Mouse (Mus musculus) embryonic facial prominence, embryonic 14.5 days (tissue): ENCODE measurements around the gene Wrap73. TPM values are rescaled to one million over a fixed set of nuclear protein-coding genes. Genes with fewer than 3 reads are reported as not detected.

Source experiments
- ATAC-seq: fragments of 200-750 bp; cut with Nextera tagmentation; 2 replicates; pipeline ENCODE4 v1.8.0; 2017; ENCODE audit warnings: low read depth, moderate number of reproducible peaks, moderate TSS enrichment
- DNase-seq: peaks from one replicate; pipeline ENCODE4 v3.0.0-alpha.2; 2015; ENCODE audit warnings: low spot score
- H3K27ac ChIP-seq: fragments of 300-500 bp; sonication (generic); replicated peaks from 2 replicates; pipeline ENCODE4 v1.5.1; 2014; ENCODE audit warnings: low read depth, mild to moderate bottlenecking, low read length, moderate library complexity
- H3K27me3 ChIP-seq: fragments of 300-500 bp; sonication (generic); replicated peaks from 2 replicates; pipeline ENCODE4 v1.6.1; 2014; ENCODE audit warnings: low read length; ENCODE audit not compliant: control insufficient read depth, insufficient read depth
- H3K36me3 ChIP-seq: fragments of 300-500 bp; sonication (generic); 2 replicates; pipeline ENCODE4 v1.6.1; 2014; ENCODE audit warnings: low read length, mixed read lengths; ENCODE audit not compliant: control insufficient read depth, insufficient read depth
- H3K4me1 ChIP-seq: fragments of 300-500 bp; sonication (generic); 2 replicates; pipeline ENCODE4 v1.6.1; 2014; ENCODE audit warnings: antibody characterized with exemption, low read length; ENCODE audit not compliant: control insufficient read depth, insufficient read depth
- H3K4me2 ChIP-seq: fragments of 300-500 bp; sonication (generic); 2 replicates; pipeline ENCODE4 v1.6.1; 2014; ENCODE audit warnings: low read depth, mild to moderate bottlenecking, low read length, moderate library complexity, mixed read lengths
- H3K4me3 ChIP-seq: fragments of 300-500 bp; sonication (generic); 2 replicates; pipeline ENCODE4 v1.5.1; 2014; ENCODE audit warnings: low read depth, mild to moderate bottlenecking, low read length
- H3K9ac ChIP-seq: fragments of 300-500 bp; sonication (generic); 2 replicates; pipeline ENCODE4 v1.6.1; 2014; ENCODE audit warnings: low read depth, mild to moderate bottlenecking, low read length, moderate library complexity, mixed read lengths
- H3K9me3 ChIP-seq: fragments of 300-500 bp; sonication (generic); 2 replicates; pipeline ENCODE4 v1.6.1; 2016; ENCODE audit warnings: low read length; ENCODE audit not compliant: control insufficient read depth
- WGBS: fragments of 180-500 bp; shearing (Covaris S2); extraction: QIAGEN DNeasy Blood & Tissue Kit; methylation state at CpG from one replicate; pipeline ENCODE4 v1.1.7; 2014; 5-methylcytosine and 5-hydroxymethylcytosine counted together
- polyA plus RNA-seq: library from polyadenylated mRNA; unstranded; fragments of >200 nt; fragmentation: Nextera tagmentation; extraction: Ambion mirVana; gene quantifications from 2 replicates; pipeline ENCODE4 v1.2.1, GENCODE M21; 2014

Wrap73 gene
- polyA plus RNA-seq, 1 experiment from 2014 or later = 36.8 TPM

DNA sequence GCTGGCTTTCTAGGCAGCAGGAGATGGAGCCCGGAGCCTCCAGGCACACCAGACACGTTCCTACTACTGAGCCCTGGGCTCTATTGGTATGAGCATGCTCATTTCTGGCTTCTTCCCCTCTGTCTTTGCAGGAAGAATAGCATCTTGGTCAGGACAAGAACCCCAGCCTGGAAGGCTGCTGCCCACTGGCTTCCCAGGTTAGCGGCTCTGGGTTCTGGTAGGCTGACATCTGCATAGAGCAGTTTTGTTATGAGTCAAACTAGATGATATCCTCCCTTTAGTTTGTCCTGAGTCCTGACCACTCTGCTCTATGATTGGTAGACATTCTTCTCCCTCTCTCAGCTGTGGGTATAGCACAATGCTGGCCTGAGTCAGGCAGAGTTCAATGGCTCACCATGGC is 14.9 kb upstream of the Wrap73 start:
- H3K9ac ChIP-seq = no peak overlapping the region
- DNase-seq (no peak), ATAC-seq (no peak)
- no peaks in the 10 kb centered on the region for H3K9me3 ChIP-seq
- no peaks in the 10 kb centered on the region for H3K27me3 ChIP-seq
- no peaks in the 10 kb centered on the region for H3K4me1 ChIP-seq
- H3K4me2 ChIP-seq = no peak overlapping the region
- no peaks in the 10 kb centered on the region for H3K36me3 ChIP-seq
- H3K4me3 ChIP-seq = no peak overlapping the region
- 49% methylated on average over 3 of the region's 3 CpGs for WGBS
- no peak overlapping the region for H3K27ac ChIP-seq

DNA sequence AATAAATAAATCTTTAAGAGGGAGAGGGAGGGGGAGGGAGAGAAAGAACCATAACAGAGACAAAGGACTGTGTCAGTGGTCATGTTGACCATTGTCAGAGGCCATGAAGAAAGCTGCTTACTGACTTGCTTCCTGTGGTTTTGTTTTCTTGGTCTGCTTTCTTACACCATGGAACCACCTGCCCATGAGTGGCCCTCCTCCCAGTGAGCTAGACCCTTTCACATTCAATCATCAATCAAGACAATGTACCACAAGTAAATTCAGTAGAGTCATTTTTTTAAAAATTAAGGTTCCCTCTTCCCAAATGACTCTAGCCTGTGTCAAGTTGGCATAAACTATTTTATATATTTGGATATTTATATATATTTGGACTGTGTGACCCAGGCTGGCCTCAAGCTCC is 12.2 kb upstream of the Wrap73 start:
- no peaks in the 10 kb centered on the region for H3K36me3 ChIP-seq
- no peak overlapping the region for H3K27ac ChIP-seq
- no peak overlapping the region for H3K4me3 ChIP-seq
- no peaks in the 10 kb centered on the region for H3K27me3 ChIP-seq
- DNase-seq (no peak), ATAC-seq (no peak)
- no peak overlapping the region for H3K9ac ChIP-seq
- no peaks in the 10 kb centered on the region for H3K4me1 ChIP-seq
- no peaks in the 10 kb centered on the region for H3K9me3 ChIP-seq
- no peak overlapping the region for H3K4me2 ChIP-seq

DNA sequence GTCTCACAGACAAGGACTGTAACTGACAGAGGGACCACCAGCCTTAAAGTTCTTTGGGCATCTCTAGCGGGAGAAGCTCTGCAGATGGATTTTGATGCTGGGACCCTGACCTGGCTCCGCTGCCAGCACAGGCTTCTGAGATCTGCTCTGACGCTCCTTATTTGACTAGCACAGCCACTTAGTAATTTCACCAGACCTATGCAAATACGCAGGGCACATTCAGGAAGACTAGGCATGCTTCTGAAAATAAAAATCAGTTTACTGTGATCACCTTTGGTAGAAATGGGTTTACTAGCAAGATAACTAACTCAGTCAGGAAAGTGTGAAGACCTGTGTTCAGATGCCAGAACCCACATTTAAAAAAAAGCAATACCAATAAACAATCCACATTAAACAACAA is 10.3 kb upstream of the Wrap73 start:
- Histone ChIP-seq H3K36me3 (no peaks in the 10 kb centered on the region), H3K4me3 (no peak overlapping the region), H3K27me3 (0 out of 2 replicates have a peak, but pooled peaks cover 9% of the 10 kb centered on the region), H3K9ac (no peak overlapping the region), H3K4me1 (no peaks in the 10 kb centered on the region), H3K9me3 (no peaks in the 10 kb centered on the region), H3K27ac (no peak overlapping the region), H3K4me2 (no peak overlapping the region)
- ATAC-seq (no peak), DNase-seq (no peak)
- 79% methylated on average over 4 of the region's 4 CpGs for WGBS

DNA sequence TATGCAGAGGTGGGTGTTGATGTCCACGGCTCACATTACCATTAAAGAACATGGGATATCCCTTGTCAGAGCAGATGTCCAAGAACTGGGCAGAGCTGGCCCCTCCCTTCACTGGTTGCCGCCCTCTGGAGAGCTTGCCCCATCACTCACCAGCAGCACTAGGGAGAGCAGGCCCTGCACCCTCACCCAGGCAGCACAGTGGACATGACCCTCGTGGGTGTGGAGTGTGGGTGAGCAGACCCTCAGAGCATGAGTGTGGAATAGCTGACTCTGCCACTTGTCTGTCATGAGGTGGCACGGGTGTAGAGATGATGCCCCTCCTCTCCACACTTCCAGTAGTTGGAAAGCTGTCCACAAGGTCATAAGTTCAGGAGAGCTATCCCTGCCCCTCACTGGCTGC is 7.4 kb upstream of the Wrap73 start:
- DNase-seq = no peak
- H3K36me3 ChIP-seq = no peaks in the 10 kb centered on the region
- H3K4me3 ChIP-seq = no peak overlapping the region
- no peak overlapping the region for H3K4me2 ChIP-seq
- no peaks in the 10 kb centered on the region for H3K9me3 ChIP-seq
- H3K4me1 ChIP-seq = no peaks in the 10 kb centered on the region
- no peak for ATAC-seq
- 59% methylated on average over 4 of the region's 4 CpGs for WGBS
- peaks cover 36% of the 10 kb centered on the region for H3K27me3 ChIP-seq
- no peak overlapping the region for H3K9ac ChIP-seq
- no peak overlapping the region for H3K27ac ChIP-seq

DNA sequence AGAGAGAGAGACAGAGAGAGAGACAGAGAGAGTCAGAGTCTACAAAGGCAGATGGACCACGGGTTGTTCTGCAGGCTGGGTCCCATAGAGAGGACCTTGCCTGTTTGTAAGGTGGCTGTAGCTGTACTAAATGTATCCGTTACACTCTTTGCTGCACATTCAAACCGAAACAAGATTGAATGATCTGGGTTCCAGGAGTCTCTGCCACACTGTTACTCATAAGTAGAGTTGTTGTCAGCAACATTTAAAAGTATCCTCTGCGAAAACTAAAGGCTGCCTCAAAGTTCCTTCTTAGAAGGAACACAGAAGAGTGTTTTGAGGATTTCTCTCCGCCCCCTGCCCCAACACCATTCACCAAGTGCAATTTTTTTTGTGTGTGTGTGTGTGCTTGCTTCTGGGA is 5.0 kb upstream of the Wrap73 start:
- Histone ChIP-seq H3K4me2 (no peak overlapping the region), H3K4me3 (no peak overlapping the region), H3K36me3 (no peaks in the 10 kb centered on the region), H3K27ac (no peak overlapping the region), H3K9ac (no peak overlapping the region), H3K9me3 (no peaks in the 10 kb centered on the region), H3K27me3 (peaks cover 58% of the 10 kb centered on the region), H3K4me1 (0 out of 2 replicates have a peak, but pooled peaks cover 5% of the 10 kb centered on the region)
- ATAC-seq = no peak
- no peak for DNase-seq
- 54% methylated on average over 5 of the region's 5 CpGs for whole genome bisulfite sequencing

DNA sequence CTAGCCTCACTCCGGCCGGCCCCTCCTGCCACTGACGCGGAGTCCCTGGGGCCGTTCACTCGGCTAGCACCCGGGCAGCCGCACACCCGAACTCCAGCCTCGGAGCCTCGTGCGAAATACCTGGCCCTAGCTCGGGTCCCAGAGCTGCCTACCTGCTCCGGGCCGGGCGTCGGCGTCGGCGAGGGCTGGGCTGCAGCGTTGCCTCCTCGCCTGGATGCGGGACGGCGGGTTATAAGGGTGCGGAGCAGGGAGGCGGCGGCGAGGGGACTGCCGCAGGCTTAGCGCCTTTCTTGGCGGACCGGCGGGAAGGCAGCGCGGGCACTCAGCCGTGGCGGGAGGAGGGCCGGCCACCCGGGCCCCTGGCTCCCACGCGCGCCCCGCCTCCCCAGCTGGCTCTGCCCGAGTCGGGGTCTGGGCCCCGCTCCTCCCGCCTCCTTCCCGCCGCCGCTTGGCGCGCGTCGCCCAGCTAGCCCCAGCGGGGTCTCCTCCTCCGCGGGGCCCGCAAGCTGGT is 2.4 kb upstream of the Wrap73 start:
- 3% methylated on average over 15 of the region's 59 CpGs for WGBS
- no peaks in the 10 kb centered on the region for H3K9me3 ChIP-seq
- H3K4me2 ChIP-seq = peak overlapping the region; percentile 92
- H3K4me3 ChIP-seq = peak overlapping the region; percentile 72
- peaks cover 58% of the 10 kb centered on the region for H3K27me3 ChIP-seq
- DNase-seq (no peak), ATAC-seq (no peak)
- peaks cover 11% of the 10 kb centered on the region for H3K4me1 ChIP-seq
- peak overlapping the region; percentile 60 for H3K9ac ChIP-seq
- no peaks in the 10 kb centered on the region for H3K36me3 ChIP-seq
- H3K27ac ChIP-seq = no peak overlapping the region

DNA sequence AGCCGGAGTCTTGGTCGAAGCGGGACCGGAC is 2.2 kb upstream of the Wrap73 start, which contains the start of gene Trp73:
Gene Trp73 (minus strand): TSS at position 27 of the 31 bp plus-strand sequence.
- Histone ChIP-seq H3K9ac (peak within 1 kb of the TSS; percentile 60), H3K27ac (no peak within 1 kb of the TSS), H3K4me2 (peak within 1 kb of the TSS; percentile 92), H3K4me1 (peaks cover 11% of the 10 kb centered on the region), H3K4me3 (peak within 1 kb of the TSS; percentile 72), H3K27me3 (peaks cover 58% of the 10 kb centered on the region), H3K9me3 (no peaks in the 10 kb centered on the region), H3K36me3 (no peaks in the 10 kb centered on the region)
- no CpG with 5 or more reads among the region's 4 CpGs for WGBS
- DNase-seq (no peak), ATAC-seq (no peak)

DNA sequence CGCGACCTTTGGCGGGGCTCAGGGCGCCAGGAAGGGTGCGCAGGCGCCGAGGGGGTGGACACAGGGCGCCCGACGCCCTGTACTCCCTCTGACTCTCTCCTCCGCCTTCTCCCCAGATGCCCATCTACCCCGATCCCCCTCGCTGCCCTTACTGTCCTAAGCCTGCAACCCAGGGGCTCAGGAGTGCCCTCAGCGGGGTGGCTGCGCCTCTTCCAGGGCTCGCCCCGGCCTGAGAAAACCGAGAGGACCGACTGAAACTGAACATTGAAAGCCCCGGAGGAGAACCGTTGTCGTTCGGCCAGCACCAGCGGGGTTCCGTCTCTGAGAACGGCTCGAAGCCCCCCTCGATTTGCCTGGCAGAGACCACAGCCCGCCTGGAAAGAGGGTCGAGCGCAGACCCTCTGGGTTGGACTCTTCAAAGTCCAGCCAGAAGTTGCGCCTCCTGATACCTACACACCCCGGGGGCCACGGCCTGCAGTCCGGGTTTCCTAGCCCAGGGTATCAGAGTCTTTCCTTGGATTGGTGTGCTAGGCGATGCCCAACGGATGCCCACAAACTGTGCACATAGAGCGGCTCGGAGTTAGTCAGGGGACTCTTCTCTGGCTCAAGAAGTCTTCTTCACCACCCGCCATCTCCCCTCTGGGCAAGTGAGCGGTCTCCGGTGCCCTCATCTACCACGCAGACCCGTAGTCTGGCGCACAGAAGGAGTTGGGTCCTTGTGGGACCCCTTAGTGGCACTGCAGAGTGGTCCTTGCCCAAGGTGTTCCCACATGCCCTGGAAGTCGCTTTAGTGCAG is 1.8 kb upstream of the Wrap73 start:
- no peak overlapping the region for H3K27ac ChIP-seq
- H3K9ac ChIP-seq = peak overlapping the region; percentile 60
- 0 out of 2 replicates have a peak, but pooled peaks cover 3% of the 10 kb centered on the region for H3K36me3 ChIP-seq
- WGBS = 2% methylated on average over 34 of the region's 46 CpGs
- peak overlapping the region; percentile 92 for H3K4me2 ChIP-seq
- H3K4me1 ChIP-seq = peaks cover 11% of the 10 kb centered on the region
- no peaks in the 10 kb centered on the region for H3K9me3 ChIP-seq
- ATAC-seq (no peak), DNase-seq (no peak)
- H3K4me3 ChIP-seq = peak overlapping the region; percentile 72
- peaks cover 58% of the 10 kb centered on the region for H3K27me3 ChIP-seq
